Mouse (Mus musculus): ENCODE measurements around the gene Lamb1. TPM values are rescaled to one million over a fixed set of nuclear protein-coding genes. Genes with fewer than 3 reads are reported as not detected.

Lamb1 gene
- total RNA-seq, 1 experiment = 232 TPM

- TF ChIP-seq MAFK (IDR thresholded peaks at IDR 0.05; ENCODE audit: insufficient read depth, low read depth, low read length) (no peak), ZC3H11A (IDR thresholded peaks at IDR 0.05; ENCODE audit: borderline replicate concordance, low read depth, low read length) (no peak), HCFC1 (IDR thresholded peaks at IDR 0.05; ENCODE audit: borderline replicate concordance, insufficient read depth, low read length) (no peak), CHD2 (IDR thresholded peaks at IDR 0.05; ENCODE audit: low read depth, low read length) (no peak), ZNF384 (IDR thresholded peaks at IDR 0.05; ENCODE audit: low read depth, low read length) (no peak)
- Histone ChIP-seq H3K4me3 (ENCODE audit: insufficient read depth in 1 of 2, low read depth in 1 of 2, low read length in 2 of 2, poor library complexity in 1 of 2, severe bottlenecking in 1 of 2) (peak overlapping the region; percentile 74 to 91), H3K9me3 (ENCODE audit: control insufficient read depth, insufficient read depth, low read depth, low read length) (no peaks in the 10 kb centered on the region), H3K4me1 (ENCODE audit: control insufficient read depth in 2 of 2, insufficient read depth in 2 of 2, low read length in 2 of 2, poor library complexity in 1 of 2) (0 out of 4 replicates have a peak, but pooled peaks cover 0 to 2% of the 10 kb centered on the region in 2 experiments), H3K27ac (ENCODE audit: insufficient read depth, low read depth, low read length, poor library complexity, severe bottlenecking) (no peak overlapping the region), H3K36me3 (ENCODE audit: control insufficient read depth, insufficient read depth, low read length, poor library complexity, severe bottlenecking) (no peaks in the 10 kb centered on the region), H3K9ac (ENCODE audit: insufficient read depth, low read depth, low read length, poor library complexity, severe bottlenecking) (peak overlapping the region; percentile 86)
- in situ Hi-C loops (cut with MboI; ENCODE audit: low sequenced_read_pairs in 2 of 2, unreplicated experiment in 2 of 2) = no loop called here
- DNase-seq (ENCODE audit: low read depth, low spot score) = no peak
Measured at GRCm38 (mm10) chr12:31350191-31350943, 85.3 kb downstream of the Lamb1 start.

- Histone ChIP-seq H3K36me3 (ENCODE audit: control insufficient read depth, insufficient read depth, low read length, poor library complexity, severe bottlenecking) (no peaks in the 10 kb centered on the region), H3K9ac (ENCODE audit: insufficient read depth, low read depth, low read length, poor library complexity, severe bottlenecking) (peak within 1 kb of the TSS; percentile 86), H3K4me1 (ENCODE audit: control insufficient read depth in 2 of 2, insufficient read depth in 2 of 2, low read length in 2 of 2, poor library complexity in 1 of 2) (0 out of 4 replicates have a peak, but pooled peaks cover 0 to 2% of the 10 kb centered on the region in 2 experiments), H3K27ac (ENCODE audit: insufficient read depth, low read depth, low read length, poor library complexity, severe bottlenecking) (no peak within 1 kb of the TSS; the same call in 1 of the 2 replicates), H3K4me3 (ENCODE audit: insufficient read depth in 1 of 2, low read depth in 1 of 2, low read length in 2 of 2, poor library complexity in 1 of 2, severe bottlenecking in 1 of 2) (peak within 1 kb of the TSS; percentile 74 to 91), H3K9me3 (ENCODE audit: control insufficient read depth, insufficient read depth, low read depth, low read length) (no peaks in the 10 kb centered on the region)
- no peak for TF ChIP-seq MAFK (IDR thresholded peaks at IDR 0.05; ENCODE audit: insufficient read depth, low read depth, low read length)
- TF ChIP-seq ZNF384 (IDR thresholded peaks at IDR 0.05; ENCODE audit: low read depth, low read length) = no peak
- TF ChIP-seq ZC3H11A (IDR thresholded peaks at IDR 0.05; ENCODE audit: borderline replicate concordance, low read depth, low read length) = no peak
- no peak for TF ChIP-seq CHD2 (IDR thresholded peaks at IDR 0.05; ENCODE audit: low read depth, low read length)
- no peak for TF ChIP-seq HCFC1 (IDR thresholded peaks at IDR 0.05; ENCODE audit: borderline replicate concordance, insufficient read depth, low read length)
- in situ Hi-C loops (cut with MboI; ENCODE audit: low sequenced_read_pairs in 2 of 2, unreplicated experiment in 2 of 2) = no loop called here
- peak; percentile 89 for DNase-seq (ENCODE audit: low read depth, low spot score)
Measured at GRCm38 (mm10) chr12:31350944-31351928, 86.2 kb downstream of the Lamb1 start, which contains the start of gene Dld. Gene Dld (minus strand): TSS chr12:31351453.

- Histone ChIP-seq H3K36me3 (ENCODE audit: control insufficient read depth, insufficient read depth, low read length, poor library complexity, severe bottlenecking) (no peaks in the 10 kb centered on the region), H3K9ac (ENCODE audit: insufficient read depth, low read depth, low read length, poor library complexity, severe bottlenecking) (no peak overlapping the region), H3K4me3 (ENCODE audit: insufficient read depth in 1 of 2, low read depth in 1 of 2, low read length in 2 of 2, poor library complexity in 1 of 2, severe bottlenecking in 1 of 2) (no peak overlapping the region), H3K9me3 (ENCODE audit: control insufficient read depth, insufficient read depth, low read depth, low read length) (peaks cover 5% of the 10 kb centered on the region; the same call in 1 of the 2 replicates), H3K27ac (ENCODE audit: insufficient read depth, low read depth, low read length, poor library complexity, severe bottlenecking) (no peak overlapping the region), H3K4me1 (ENCODE audit: control insufficient read depth in 2 of 2, insufficient read depth in 2 of 2, low read length in 2 of 2, poor library complexity in 1 of 2) (no peaks in the 10 kb centered on the region)
- in situ Hi-C loops (cut with MboI; ENCODE audit: low sequenced_read_pairs in 2 of 2, unreplicated experiment in 2 of 2) = no loop called here
- no peak for DNase-seq (ENCODE audit: low read depth, low spot score)
- no peak for TF ChIP-seq ZC3H11A (IDR thresholded peaks at IDR 0.05; ENCODE audit: borderline replicate concordance, low read depth, low read length)
- TF ChIP-seq CHD2 (IDR thresholded peaks at IDR 0.05; ENCODE audit: low read depth, low read length) = no peak
- no peak for TF ChIP-seq ZNF384 (IDR thresholded peaks at IDR 0.05; ENCODE audit: low read depth, low read length)
- TF ChIP-seq HCFC1 (IDR thresholded peaks at IDR 0.05; ENCODE audit: borderline replicate concordance, insufficient read depth, low read length) = no peak
- TF ChIP-seq MAFK (IDR thresholded peaks at IDR 0.05; ENCODE audit: insufficient read depth, low read depth, low read length) = no peak
Measured at GRCm38 (mm10) chr12:31366428-31366827, 101.4 kb downstream of the Lamb1 start.

GRCm38 (mm10) chr12:31367721-31368120 is 102.7 kb downstream of the Lamb1 start:
- no peak overlapping the region for H3K9ac ChIP-seq (ENCODE audit: insufficient read depth, low read depth, low read length, poor library complexity, severe bottlenecking)
- no peak for TF ChIP-seq MAFK (IDR thresholded peaks at IDR 0.05; ENCODE audit: insufficient read depth, low read depth, low read length)
- TF ChIP-seq ZNF384 (IDR thresholded peaks at IDR 0.05; ENCODE audit: low read depth, low read length) = no peak
- no peak for TF ChIP-seq CHD2 (IDR thresholded peaks at IDR 0.05; ENCODE audit: low read depth, low read length)
- TF ChIP-seq HCFC1 (IDR thresholded peaks at IDR 0.05; ENCODE audit: borderline replicate concordance, insufficient read depth, low read length) = no peak
- no peak for TF ChIP-seq ZC3H11A (IDR thresholded peaks at IDR 0.05; ENCODE audit: borderline replicate concordance, low read depth, low read length)
- no peaks in the 10 kb centered on the region for H3K4me1 ChIP-seq (ENCODE audit: control insufficient read depth in 2 of 2, insufficient read depth in 2 of 2, low read length in 2 of 2, poor library complexity in 1 of 2)
- in situ Hi-C loops (cut with MboI; ENCODE audit: low sequenced_read_pairs in 2 of 2, unreplicated experiment in 2 of 2) = no loop called here
- DNase-seq (ENCODE audit: low read depth, low spot score) = no peak
- H3K27ac ChIP-seq (ENCODE audit: insufficient read depth, low read depth, low read length, poor library complexity, severe bottlenecking) = no peak overlapping the region
- peaks cover 5% of the 10 kb centered on the region; the same call in 1 of the 2 replicates for H3K9me3 ChIP-seq (ENCODE audit: control insufficient read depth, insufficient read depth, low read depth, low read length)
- no peaks in the 10 kb centered on the region for H3K36me3 ChIP-seq (ENCODE audit: control insufficient read depth, insufficient read depth, low read length, poor library complexity, severe bottlenecking)
- H3K4me3 ChIP-seq (ENCODE audit: insufficient read depth in 1 of 2, low read depth in 1 of 2, low read length in 2 of 2, poor library complexity in 1 of 2, severe bottlenecking in 1 of 2) = no peak overlapping the region

Data from ES-E14 (cell line).